8 mouse cellular contexts compared by ENCODE assay signal in genomic region chr2:93413367-93414014, GRCm38 (mm10). TPM values are rescaled to one million over a fixed set of nuclear protein-coding genes. Genes with fewer than 3 reads are reported as not detected.
DNase-seq lines count a peak whose midpoint lies in the region; ATAC-seq and TF ChIP-seq lines count a peak whose summit lies in the region.

No protein-coding gene starts in this region.

- H3K36me3 ChIP-seq in midbrain, embryonic 11.5 days (ENCODE audit: control insufficient read depth, insufficient read depth, low read length): no peaks in the 10 kb centered on the region
- no peaks in the 10 kb centered on the region for H3K36me3 ChIP-seq in midbrain, embryonic 15.5 days (replicated peaks)
- H3K36me3 ChIP-seq in myocyte (ENCODE audit: control insufficient read depth, insufficient read depth): no peaks in the 10 kb centered on the region

- ATAC-seq in midbrain, embryonic 11.5 days (ENCODE audit: low FRiP score): peak; percentile 34; the same call in 1 of the 2 replicates
- no peak for ATAC-seq in midbrain, embryonic 15.5 days (replicated peaks)

- no peaks in the 10 kb centered on the region for H3K9me3 ChIP-seq in midbrain, embryonic 11.5 days (ENCODE audit: control insufficient read depth, low read length)
- no peaks in the 10 kb centered on the region for H3K9me3 ChIP-seq in midbrain, embryonic 15.5 days

- no peak overlapping the region for H3K4me2 ChIP-seq in midbrain, embryonic 11.5 days
- no peak overlapping the region for H3K4me2 ChIP-seq in midbrain, embryonic 15.5 days
- no peak overlapping the region for H3K4me2 ChIP-seq in myocyte (ENCODE audit: low read depth)

- H3K27me3 ChIP-seq in midbrain, embryonic 11.5 days (ENCODE audit: control insufficient read depth, insufficient read depth, low read length): no peaks in the 10 kb centered on the region
- H3K27me3 ChIP-seq in midbrain, embryonic 15.5 days (replicated peaks): peaks cover 4% of the 10 kb centered on the region; the same call in 1 of the 2 replicates
- H3K27me3 ChIP-seq in myocyte (ENCODE audit: control insufficient read depth, insufficient read depth, insufficient read length): peaks cover 9% of the 10 kb centered on the region

- no peaks in the 10 kb centered on the region; the same call in 1 of the 2 replicates for H3K4me1 ChIP-seq in midbrain, embryonic 11.5 days (ENCODE audit: control insufficient read depth, insufficient read depth, low read length)
- H3K4me1 ChIP-seq in midbrain, embryonic 15.5 days: peaks cover 4% of the 10 kb centered on the region

- no peak overlapping the region for H3ac ChIP-seq in myocyte (ENCODE audit: control insufficient read depth, insufficient read length)

- peak; percentile 97 for DNase-seq in midbrain, embryonic 11.5 days (ENCODE audit: low spot score, missing footprints)
- DNase-seq in NIH3T3 (ENCODE audit: low read depth): peak; percentile 73
- peak; percentile 68 to 79 for DNase-seq in cerebellum, postnatal 25 days
- DNase-seq in heart, postnatal 36 days: peak; percentile 50 to 76
- DNase-seq in layer of hippocampus, postnatal 10 days (ENCODE audit: low spot score in 2 of 2): peak; percentile 75 to 77
- peak; percentile 80 for DNase-seq in thymus, postnatal 14 days

- H3K27ac ChIP-seq in midbrain, embryonic 11.5 days (ENCODE audit: low read depth, low read length): no peak overlapping the region
- H3K27ac ChIP-seq in midbrain, embryonic 15.5 days: no peak overlapping the region

- no peaks in the 10 kb centered on the region for H3K79me2 ChIP-seq in myocyte (ENCODE audit: control insufficient read depth, insufficient read depth)

- 48% methylated on average over 7 of the region's 7 CpGs for WGBS in midbrain, embryonic 11.5 days
- WGBS in midbrain, embryonic 15.5 days: 53% methylated on average over 7 of the region's 7 CpGs

- no peak overlapping the region for H3K4me3 ChIP-seq in midbrain, embryonic 11.5 days (ENCODE audit: low read depth, low read length)
- H3K4me3 ChIP-seq in midbrain, embryonic 15.5 days: no peak overlapping the region
- H3K4me3 ChIP-seq in myocyte: no peak overlapping the region

- no peak overlapping the region for H3K9ac ChIP-seq in midbrain, embryonic 11.5 days (ENCODE audit: low read length)
- no peak overlapping the region for H3K9ac ChIP-seq in midbrain, embryonic 15.5 days

- TF ChIP-seq POLR2A in myocyte (IDR thresholded peaks at IDR 0.05; ENCODE audit: insufficient read length, low read depth): peak; percentile 30

- intact Hi-C loops in heart, postnatal 36 days (cut with DNase I): no loop called here

TF ChIP-seq in myocyte, 11 proteins besides CTCF, POLR2A, EP300 and RAD21:
- peak; percentile 84 for TF ChIP-seq POLR2AphosphoS2 (IDR thresholded peaks at IDR 0.05; ENCODE audit: insufficient read length, low read depth)
- TF ChIP-seq CEBPB (IDR thresholded peaks at IDR 0.05; ENCODE audit: insufficient read depth, poor library complexity, severe bottlenecking): no peak

RNA-seq across cellular contexts. Expression of gene Cd82, which starts 49.4 kb away (rescaled TPM):
- 3.7 and 4.0 TPM in 2 replicates for polyA plus RNA-seq in midbrain, embryonic 11.5 days (2014; fragmentation: Nextera tagmentation; extraction: Ambion mirVana)
- 22.1 and 24.8 TPM in 2 replicates for polyA plus RNA-seq in midbrain, embryonic 15.5 days (2015; fragmentation: Nextera tagmentation; extraction: Ambion mirVana)
- 10 to 100 TPM; 10.7 to 13.8 TPM for total RNA-seq in heart, postnatal 36 days (2021)
- 10 to 100 TPM; 11.4 to 12.4 TPM for total RNA-seq in layer of hippocampus, postnatal 10 days (2021)
- polyA plus RNA-seq in myocyte (2012; fragmentation: generic; extraction: Trizol): 411 TPM

Comparison
In these comparisons a context has a peak if more than half of its experiments do, and no peak if none do; other contexts are left out.
1. RNA of gene Cd82, which starts 49.4 kb away (polyA plus RNA-seq): 411 TPM in myocyte (single experiment); 22.1 to 24.8 TPM in midbrain, embryonic 15.5 days and 3.7 to 4.0 TPM in midbrain, embryonic 11.5 days; every median in the first group is over 10 times any median in the second.
2. Peak in every context shown above with its lines, with median percentiles within 50 percentile points of each other: DNase-seq.